Mouse (Mus musculus) layer of hippocampus, adult 2 months (tissue): ENCODE data around the gene Nav2. TPM values are rescaled to one million over a fixed set of nuclear protein-coding genes. Genes with fewer than 3 reads are reported as not detected.

Experiments
- DNase-seq, 2 experiments: peaks; one replicate each; pipeline ENCODE4 v3.0.0; 2022; ENCODE audit warnings: low spot score in 2 of 2
- H3K27ac ChIP-seq: fragments of 200-600 bp; 2 replicates; pipeline ENCODE4 v1.8.1; 2022
- H3K4me3 ChIP-seq: fragments of 200-600 bp; 2 replicates; pipeline ENCODE4 v1.8.1; 2022; ENCODE audit warnings: mild to moderate bottlenecking
- CTCF ChIP-seq: fragments of 200-600 bp; conservative IDR thresholded peaks from 2 replicates; pipeline ENCODE4 v1.8.1; 2022; ENCODE audit warnings: antibody characterized with exemption, mild to moderate bottlenecking, moderate library complexity
- total RNA-seq, 2 experiments: library from RNA; stranded (reverse); gene quantifications; 2 replicates each; pipeline ENCODE4 v1.2.3; 2021

Gene Nav2
- total RNA-seq, 2 experiments from 2014 or later = 84.8 to 106 TPM

GRCm38 (mm10) chr7:49336725-49337124 is 428.2 kb downstream of the Nav2 start:
- no peak for DNase-seq
- no peak for TF ChIP-seq CTCF
- H3K27ac ChIP-seq = no peak overlapping the region
- H3K4me3 ChIP-seq = no peak overlapping the region

GRCm38 (mm10) chr7:49337710-49338109 is 429.2 kb downstream of the Nav2 start:
- no peak for TF ChIP-seq CTCF
- H3K27ac ChIP-seq = no peak overlapping the region
- no peak for DNase-seq
- no peak overlapping the region for H3K4me3 ChIP-seq

- TF ChIP-seq CTCF = no peak
- DNase-seq = no peak
- H3K4me3 ChIP-seq = no peak overlapping the region
- H3K27ac ChIP-seq = no peak overlapping the region
Measured at GRCm38 (mm10) chr7:49339953-49340352, 431.4 kb downstream of the Nav2 start.

- no peak for DNase-seq
- Histone ChIP-seq H3K4me3 (no peak overlapping the region), H3K27ac (no peak overlapping the region)
- no peak for TF ChIP-seq CTCF
Measured at GRCm38 (mm10) chr7:49341151-49341918, 432.8 kb downstream of the Nav2 start.

GRCm38 (mm10) chr7:49341919-49342529 is 433.5 kb downstream of the Nav2 start:
- Histone ChIP-seq H3K4me3 (no peak overlapping the region), H3K27ac (no peak overlapping the region)
- no peak for DNase-seq
- no peak for TF ChIP-seq CTCF

- H3K27ac ChIP-seq = no peak overlapping the region
- TF ChIP-seq CTCF = no peak
- DNase-seq = no peak
- no peak overlapping the region for H3K4me3 ChIP-seq
Measured at GRCm38 (mm10) chr7:49342556-49343080, 434.1 kb downstream of the Nav2 start.

GRCm38 (mm10) chr7:49343081-49343600 is 434.6 kb downstream of the Nav2 start:
- no peak for DNase-seq
- no peak overlapping the region for H3K4me3 ChIP-seq

GRCm38 (mm10) chr7:49343752-49344484 is 435.4 kb downstream of the Nav2 start:
- TF ChIP-seq CTCF = no peak
- DNase-seq = no peak
- no peak overlapping the region for H3K27ac ChIP-seq
- H3K4me3 ChIP-seq = no peak overlapping the region

More at GRCm38 (mm10) chr7:49343081-49343600, 434.6 kb downstream of the Nav2 start:
- no peak for TF ChIP-seq CTCF
- H3K27ac ChIP-seq = no peak overlapping the region

GRCm38 (mm10) chr7:49347338-49348272 is 439.1 kb downstream of the Nav2 start:
- Histone ChIP-seq H3K4me3 (no peak overlapping the region), H3K27ac (peak overlapping the region; percentile 55; the same call in 1 of the 2 replicates)
- TF ChIP-seq CTCF = no peak
- no peak for DNase-seq

- Histone ChIP-seq H3K27ac (no peak overlapping the region), H3K4me3 (no peak overlapping the region)
- TF ChIP-seq CTCF = no peak
- DNase-seq = no peak
Measured at GRCm38 (mm10) chr7:49348636-49349035, 440.1 kb downstream of the Nav2 start.

GRCm38 (mm10) chr7:49350321-49351007 is 441.9 kb downstream of the Nav2 start:
- no peak for DNase-seq
- Histone ChIP-seq H3K4me3 (no peak overlapping the region), H3K27ac (no peak overlapping the region)
- no peak for TF ChIP-seq CTCF
